Mouse (Mus musculus): ENCODE results near the gene Trabd. TPM values are rescaled to one million over a fixed set of nuclear protein-coding genes. Genes with fewer than 3 reads are reported as not detected.

The Trabd gene
- total and polyA plus RNA-seq, 3 experiments = 38.3 to 51.5 (median 48.8) TPM

DNA sequence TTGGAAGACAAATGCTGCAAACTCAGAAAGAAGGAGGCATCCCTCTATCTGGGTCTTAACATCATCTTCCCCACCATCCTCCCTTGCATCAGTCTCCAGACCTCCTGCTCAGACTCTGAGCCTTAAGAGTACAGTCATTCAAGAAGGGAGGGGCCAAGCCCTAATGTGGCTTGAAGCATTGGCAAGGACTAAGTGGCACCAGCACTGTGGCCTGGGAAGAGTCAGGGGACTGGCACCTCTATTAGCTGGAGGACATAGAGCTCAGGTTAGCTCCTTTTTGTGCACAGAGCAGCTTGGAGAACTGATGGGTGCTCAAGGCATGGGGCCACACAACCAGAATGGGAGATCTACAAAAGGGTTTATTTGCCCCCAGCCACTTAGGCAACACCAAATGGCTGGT, 55.3 kb downstream of the Trabd start:
- Histone ChIP-seq H3K4me3 (no peak overlapping the region), H3K79me2 (replicated peaks; ENCODE audit: control insufficient read depth, insufficient read depth, low read length) (no peaks in the 10 kb centered on the region), H3K27me3 (ENCODE audit: control insufficient read depth, insufficient read depth, low read length) (no peaks in the 10 kb centered on the region), H3K9ac (ENCODE audit: low read depth, low read length) (no peak overlapping the region), H3K4me1 (ENCODE audit: control insufficient read depth, insufficient read depth, low read length) (peaks cover 7% of the 10 kb centered on the region), H3K36me3 (ENCODE audit: control insufficient read depth, insufficient read depth, low read length) (no peaks in the 10 kb centered on the region), H3K27ac (no peak overlapping the region)
- TF ChIP-seq EP300 (IDR thresholded peaks at IDR 0.05; ENCODE audit: insufficient read depth, low read depth, low read length) (no peak), POLR2A (IDR thresholded peaks at IDR 0.05; ENCODE audit: insufficient read depth, low read depth, low read length) (no peak), CTCF (IDR thresholded peaks at IDR 0.05) (no peak)
- DNase-seq = no peak
- intact Hi-C loops (cut with DNase I) = no loop called here

DNA sequence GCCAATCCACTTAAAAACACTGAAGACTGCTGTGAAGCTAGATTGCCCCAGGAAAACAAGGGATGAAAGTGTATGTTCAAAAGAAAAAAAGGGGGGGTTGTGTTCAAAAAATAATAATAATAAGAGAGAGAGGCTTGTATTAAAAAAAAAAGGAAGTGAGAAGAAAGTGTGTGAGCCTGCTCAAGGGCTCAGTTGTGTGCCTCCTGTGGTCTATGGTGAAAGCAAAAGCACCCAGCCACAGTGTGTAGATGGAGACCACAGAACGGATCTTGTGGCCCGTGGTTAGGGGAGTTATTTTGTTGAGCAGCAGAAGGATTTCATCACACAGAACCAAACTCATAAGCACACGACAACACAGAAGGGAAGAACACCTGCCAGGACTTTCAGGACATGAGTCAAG, 56.4 kb downstream of the Trabd start:
- H3K27me3 ChIP-seq (ENCODE audit: control insufficient read depth, insufficient read depth, low read length) = no peaks in the 10 kb centered on the region
- DNase-seq = peak in 1 of 2 experiments; percentile 52
- H3K79me2 ChIP-seq (replicated peaks; ENCODE audit: control insufficient read depth, insufficient read depth, low read length) = no peaks in the 10 kb centered on the region
- H3K9ac ChIP-seq (ENCODE audit: low read depth, low read length) = no peak overlapping the region
- intact Hi-C loops (cut with DNase I) = no loop called here
- H3K4me3 ChIP-seq = no peak overlapping the region
- TF ChIP-seq EP300 (IDR thresholded peaks at IDR 0.05; ENCODE audit: insufficient read depth, low read depth, low read length) (no peak), POLR2A (IDR thresholded peaks at IDR 0.05; ENCODE audit: insufficient read depth, low read depth, low read length) (no peak), CTCF (IDR thresholded peaks at IDR 0.05) (no peak)
- 77% methylated on average over 3 of the region's 3 CpGs for WGBS
- no peaks in the 10 kb centered on the region for H3K36me3 ChIP-seq (ENCODE audit: control insufficient read depth, insufficient read depth, low read length)
- no peak overlapping the region for H3K27ac ChIP-seq
- peaks cover 7% of the 10 kb centered on the region for H3K4me1 ChIP-seq (ENCODE audit: control insufficient read depth, insufficient read depth, low read length)

Other genes starting within 250 kb of the Trabd start
- gene Pim3, start 212.9 kb upstream of the Trabd start, total RNA-seq (2021) = 100 to 1,000 TPM in 1 of 2 experiments, 10 to 100 TPM in 1; 95.3 to 133 TPM
- 45.6 and 58.8 TPM in 2 replicates for gene Pim3, start 212.9 kb upstream of the Trabd start, polyA plus RNA-seq (2012; rRNA removed)
- not detected for gene Ttll8, start 120.7 kb upstream of the Trabd start, total RNA-seq (2021)
- 0.12 and 0.18 TPM in 2 replicates for gene Ttll8, start 120.7 kb upstream of the Trabd start, polyA plus RNA-seq (2012; rRNA removed)
- gene Mlc1, start 96.1 kb upstream of the Trabd start, total RNA-seq (2021) = not detected
- not detected in 2 replicates for gene Mlc1, start 96.1 kb upstream of the Trabd start, polyA plus RNA-seq (2012; rRNA removed)
- gene Mov10l1, start 92.2 kb upstream of the Trabd start, total RNA-seq (2021) = 100 to 1,000 TPM in 1 of 2 experiments, 10 to 100 TPM in 1; 96.4 to 107 TPM
- gene Mov10l1, start 92.2 kb upstream of the Trabd start, polyA plus RNA-seq (2012; rRNA removed) = 51.7 and 85.0 TPM in 2 replicates
- 1 to 10 TPM in 1 of 2 experiments, under 1 TPM in 1; 0.91 to 1.3 TPM for gene Panx2, start 15.4 kb upstream of the Trabd start, total RNA-seq (2021)
- 1.3 and 2.1 TPM in 2 replicates for gene Panx2, start 15.4 kb upstream of the Trabd start, polyA plus RNA-seq (2012; rRNA removed)
- gene Selenoo, start 14.0 kb downstream of the Trabd start, total RNA-seq (2021) = 10 to 100 TPM; 13.6 to 16.5 TPM
- gene Selenoo, start 14.0 kb downstream of the Trabd start, polyA plus RNA-seq (2012; rRNA removed) = 20.7 and 28.6 TPM in 2 replicates
- gene Tubgcp6, start 48.0 kb downstream of the Trabd start, total RNA-seq (2021) = 1 to 10 TPM; 7.3 to 8.7 TPM
- gene Tubgcp6, start 48.0 kb downstream of the Trabd start, polyA plus RNA-seq (2012; rRNA removed) = 16.2 and 18.7 TPM in 2 replicates
- 1 to 10 TPM; 6.3 to 7.6 TPM for gene Hdac10, start 53.6 kb downstream of the Trabd start, total RNA-seq (2021)
- 19.5 and 23.1 TPM in 2 replicates for gene Hdac10, start 53.6 kb downstream of the Trabd start, polyA plus RNA-seq (2012; rRNA removed)
- gene Mapk12, start 65.6 kb downstream of the Trabd start, total RNA-seq (2021) = 10 to 100 TPM; 20.7 to 21.1 TPM
- 30.5 and 43.2 TPM in 2 replicates for gene Mapk12, start 65.6 kb downstream of the Trabd start, polyA plus RNA-seq (2012; rRNA removed)
- 1 to 10 TPM; 1.9 to 2.0 TPM for gene Mapk11, start 74.5 kb downstream of the Trabd start, total RNA-seq (2021)
- gene Mapk11, start 74.5 kb downstream of the Trabd start, polyA plus RNA-seq (2012; rRNA removed) = 4.7 and 5.2 TPM in 2 replicates
- 10 to 100 TPM; 75.7 to 93.5 TPM for gene Plxnb2, start 105.7 kb downstream of the Trabd start, total RNA-seq (2021)
- 92.3 and 121 TPM in 2 replicates for gene Plxnb2, start 105.7 kb downstream of the Trabd start, polyA plus RNA-seq (2012; rRNA removed)
- 1 to 10 TPM; 8.4 to 9.1 TPM for gene Dennd6b, start 121.4 kb downstream of the Trabd start, total RNA-seq (2021)
- gene Dennd6b, start 121.4 kb downstream of the Trabd start, polyA plus RNA-seq (2012; rRNA removed) = 24.0 and 27.7 TPM in 2 replicates
- 10 to 100 TPM; 66.7 to 79.0 TPM for gene Ppp6r2, start 136.4 kb downstream of the Trabd start, total RNA-seq (2021)
- gene Ppp6r2, start 136.4 kb downstream of the Trabd start, polyA plus RNA-seq (2012; rRNA removed) = 73.2 and 107 TPM in 2 replicates
- 10 to 100 TPM; 61.3 to 63.6 TPM for gene Sbf1, start 240.2 kb downstream of the Trabd start, total RNA-seq (2021)
- 116 and 150 TPM in 2 replicates for gene Sbf1, start 240.2 kb downstream of the Trabd start, polyA plus RNA-seq (2012; rRNA removed)
- not detected for gene Adm2, start 247.6 kb downstream of the Trabd start, total RNA-seq (2021)
- not detected in 2 replicates for gene Adm2, start 247.6 kb downstream of the Trabd start, polyA plus RNA-seq (2012; rRNA removed)

Data from heart, adult 2 months (tissue).